Mouse (Mus musculus): ENCODE data around the gene Dars. TPM values are rescaled to one million over a fixed set of nuclear protein-coding genes. Genes with fewer than 3 reads are reported as not detected.
"Not testable (repeated sequence)": the region's sequence is repeated elsewhere in the genome, so short reads cannot be mapped to it uniquely, and the experiment has no call there.

Dars gene
- total and polyA plus RNA-seq, 2 experiments from 2014 or later = 42.6 to 74.7 TPM

DNA sequence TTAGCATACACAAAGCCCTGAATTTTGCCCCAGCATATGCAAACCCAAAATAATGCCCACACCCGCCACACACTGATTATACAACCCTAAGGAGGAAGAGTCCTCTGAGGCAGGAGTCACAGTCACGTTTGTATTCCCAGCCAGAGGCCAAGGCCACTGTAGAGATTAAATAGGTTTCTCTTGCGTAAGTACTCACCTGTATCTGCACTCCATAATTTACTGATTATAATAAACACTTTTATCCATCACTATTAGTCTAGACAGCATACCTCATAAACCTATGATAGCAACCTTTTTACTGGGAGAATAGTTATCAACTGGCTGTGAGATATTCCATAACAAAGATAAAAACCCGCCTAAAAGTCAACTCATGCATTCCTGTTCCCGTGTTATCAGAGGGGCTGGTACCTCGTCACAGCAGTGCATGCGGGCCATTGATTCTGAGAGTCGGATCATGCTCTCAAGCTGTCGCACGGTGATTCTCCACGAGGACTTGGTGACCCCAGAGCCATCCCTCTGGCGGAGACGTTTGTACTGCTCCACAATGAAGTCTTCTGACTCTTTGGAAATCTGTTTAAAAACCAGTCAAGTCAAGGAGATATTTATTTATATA is 79.4 kb downstream of the Dars start:
- no peak overlapping the region for H3K4me2 ChIP-seq (ENCODE audit: low read depth, low read length)
- 64% methylated on average over 13 of the region's 13 CpGs for WGBS
- H3K9me3 ChIP-seq (replicated peaks; ENCODE audit: control insufficient read depth, low read length) = no peaks in the 10 kb centered on the region
- TF ChIP-seq CTCF (IDR thresholded peaks at IDR 0.05; ENCODE audit: low read depth) = no peak
- TF ChIP-seq EP300 (IDR thresholded peaks at IDR 0.05; ENCODE audit: low read depth) = no peak
- H3K4me1 ChIP-seq (ENCODE audit: control insufficient read depth, insufficient read depth) = no peaks in the 10 kb centered on the region
- H3K9ac ChIP-seq (replicated peaks; ENCODE audit: low read depth, low read length) = no peak overlapping the region
- H3K27ac ChIP-seq (ENCODE audit: low read depth) = no peak overlapping the region
- H3K4me3 ChIP-seq (ENCODE audit: low read depth, low read length) = no peak overlapping the region
- DNase-seq (ENCODE audit: low spot score) (no peak), ATAC-seq (ENCODE audit: insufficient read depth, low read depth) (no peak)
- no peaks in the 10 kb centered on the region for H3K27me3 ChIP-seq (ENCODE audit: control insufficient read depth, insufficient read depth, low read length)
- H3K36me3 ChIP-seq (replicated peaks; ENCODE audit: control insufficient read depth, insufficient read depth, low read length) = peaks cover 83% of the 10 kb centered on the region

DNA sequence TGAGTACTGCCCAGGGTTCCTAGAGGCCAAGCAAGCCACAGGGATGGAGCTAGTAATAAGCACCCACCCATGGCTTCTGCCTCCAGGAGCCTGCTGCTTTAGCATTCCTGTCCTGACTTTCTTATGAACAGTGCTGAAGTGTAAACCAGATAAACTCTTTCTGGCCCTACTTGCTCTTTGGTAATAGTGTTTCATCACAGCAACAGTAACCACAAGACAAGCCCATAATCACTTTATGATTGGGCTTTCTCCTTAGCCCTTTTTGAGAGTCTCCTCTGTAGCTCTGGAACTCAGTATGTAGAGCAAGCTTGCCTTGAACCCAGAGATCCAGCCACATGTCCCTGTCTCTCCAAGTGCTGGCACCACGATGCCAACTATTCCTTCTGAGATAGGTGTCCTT is 86.9 kb downstream of the Dars start:
- no peaks in the 10 kb centered on the region for H3K4me1 ChIP-seq (ENCODE audit: control insufficient read depth, insufficient read depth)
- H3K27me3 ChIP-seq (ENCODE audit: control insufficient read depth, insufficient read depth, low read length) = no peaks in the 10 kb centered on the region
- TF ChIP-seq EP300 (IDR thresholded peaks at IDR 0.05; ENCODE audit: low read depth) (no peak), CTCF (IDR thresholded peaks at IDR 0.05; ENCODE audit: low read depth) (no peak)
- no peak overlapping the region for H3K4me2 ChIP-seq (ENCODE audit: low read depth, low read length)
- H3K9me3 ChIP-seq (replicated peaks; ENCODE audit: control insufficient read depth, low read length) = no peaks in the 10 kb centered on the region
- 87% methylated on average over 1 of the region's 1 CpGs for WGBS
- no peak overlapping the region for H3K4me3 ChIP-seq (ENCODE audit: low read depth, low read length)
- no peak overlapping the region for H3K27ac ChIP-seq (ENCODE audit: low read depth)
- no peak for DNase-seq (ENCODE audit: low spot score)
- no peak for ATAC-seq (ENCODE audit: insufficient read depth, low read depth)
- H3K9ac ChIP-seq (replicated peaks; ENCODE audit: low read depth, low read length) = no peak overlapping the region
- peaks cover 49% of the 10 kb centered on the region for H3K36me3 ChIP-seq (replicated peaks; ENCODE audit: control insufficient read depth, insufficient read depth, low read length)

DNA sequence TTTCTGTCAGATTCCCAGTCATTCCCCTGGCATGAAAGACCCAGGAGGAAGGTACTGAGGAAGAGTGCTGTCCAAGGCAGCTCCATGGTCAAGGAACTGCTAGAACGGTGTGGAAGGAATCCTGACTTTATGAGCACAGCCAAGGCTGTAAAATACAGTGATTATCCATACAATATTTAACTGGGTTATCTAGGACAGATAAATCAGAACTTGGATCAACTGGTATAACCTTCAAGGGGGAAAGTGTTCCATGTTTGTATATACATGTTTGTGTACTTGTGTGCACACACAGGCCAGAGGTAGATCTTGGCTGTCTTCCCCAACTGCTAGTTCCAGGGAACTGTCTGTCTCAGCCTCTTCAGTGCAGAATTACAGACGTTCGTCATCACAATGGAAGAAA is 89.0 kb downstream of the Dars start, which contains the start of gene Lct:
Lct (minus strand) TSS at position 101 of the 400 bp plus-strand sequence.
- Histone ChIP-seq H3K4me3 (ENCODE audit: low read depth, low read length) (no peak within 1 kb of the TSS), H3K9ac (replicated peaks; ENCODE audit: low read depth, low read length) (no peak within 1 kb of the TSS), H3K9me3 (replicated peaks; ENCODE audit: control insufficient read depth, low read length) (no peaks in the 10 kb centered on the region), H3K4me2 (ENCODE audit: low read depth, low read length) (no peak within 1 kb of the TSS), H3K36me3 (replicated peaks; ENCODE audit: control insufficient read depth, insufficient read depth, low read length) (peaks cover 28% of the 10 kb centered on the region), H3K27ac (ENCODE audit: low read depth) (no peak within 1 kb of the TSS), H3K27me3 (ENCODE audit: control insufficient read depth, insufficient read depth, low read length) (no peaks in the 10 kb centered on the region), H3K4me1 (ENCODE audit: control insufficient read depth, insufficient read depth) (no peaks in the 10 kb centered on the region)
- DNase-seq (ENCODE audit: low spot score) = no peak
- TF ChIP-seq CTCF (IDR thresholded peaks at IDR 0.05; ENCODE audit: low read depth) = no peak
- no peak for TF ChIP-seq EP300 (IDR thresholded peaks at IDR 0.05; ENCODE audit: low read depth)
- no peak for ATAC-seq (ENCODE audit: insufficient read depth, low read depth)
- 80% methylated on average over 3 of the region's 3 CpGs for WGBS

DNA sequence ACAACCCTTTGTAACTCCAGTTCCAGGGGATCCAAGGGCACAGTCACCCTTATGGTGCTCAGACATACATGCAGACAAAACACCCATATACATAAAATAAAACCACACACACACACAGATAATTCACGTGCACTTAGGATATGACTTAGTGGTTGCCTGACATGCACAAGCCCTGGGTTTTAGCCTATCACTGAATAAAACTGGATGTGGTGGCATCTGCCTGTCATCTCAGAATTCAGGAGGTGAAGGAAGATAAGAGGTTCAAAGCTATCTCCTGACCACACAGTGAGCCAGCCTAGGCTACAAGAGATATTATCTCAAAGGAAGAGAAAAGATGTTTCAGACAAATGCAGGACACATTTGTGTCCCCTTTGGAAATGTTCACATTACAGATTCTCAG is 90.0 kb downstream of the Dars start:
- no peaks in the 10 kb centered on the region for H3K27me3 ChIP-seq (ENCODE audit: control insufficient read depth, insufficient read depth, low read length)
- ATAC-seq (ENCODE audit: insufficient read depth, low read depth) (no peak), DNase-seq (ENCODE audit: low spot score) (no peak)
- H3K4me3 ChIP-seq (ENCODE audit: low read depth, low read length) = no peak overlapping the region
- WGBS = 74% methylated on average over 1 of the region's 1 CpGs
- no peak overlapping the region for H3K4me2 ChIP-seq (ENCODE audit: low read depth, low read length)
- TF ChIP-seq CTCF (IDR thresholded peaks at IDR 0.05; ENCODE audit: low read depth) (no peak), EP300 (IDR thresholded peaks at IDR 0.05; ENCODE audit: low read depth) (no peak)
- H3K27ac ChIP-seq (ENCODE audit: low read depth) = no peak overlapping the region
- H3K36me3 ChIP-seq (replicated peaks; ENCODE audit: control insufficient read depth, insufficient read depth, low read length) = peaks cover 17% of the 10 kb centered on the region
- H3K9ac ChIP-seq (replicated peaks; ENCODE audit: low read depth, low read length) = no peak overlapping the region
- H3K4me1 ChIP-seq (ENCODE audit: control insufficient read depth, insufficient read depth) = no peaks in the 10 kb centered on the region
- H3K9me3 ChIP-seq (replicated peaks; ENCODE audit: control insufficient read depth, low read length) = no peaks in the 10 kb centered on the region

DNA sequence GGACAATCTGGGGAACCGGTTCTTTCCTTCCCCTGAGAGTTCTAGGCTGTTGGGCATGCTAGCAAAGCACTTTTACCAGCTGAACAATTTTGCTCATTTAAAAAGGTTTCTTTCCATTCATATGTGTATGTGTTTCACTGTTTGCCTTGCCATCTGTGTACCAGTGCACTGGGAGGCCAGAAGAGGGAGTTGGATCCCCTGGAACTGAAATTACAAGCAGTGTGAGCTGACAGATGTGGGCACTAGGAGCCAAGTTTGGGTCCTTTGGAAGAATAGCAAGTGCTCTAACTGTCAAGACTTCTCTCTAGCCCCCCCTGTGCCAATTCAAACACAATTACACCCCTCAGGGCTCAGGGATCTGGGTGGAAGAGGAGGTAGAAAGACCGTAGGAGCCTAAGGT is 92.4 kb downstream of the Dars start:
- Histone ChIP-seq H3K4me1 (ENCODE audit: control insufficient read depth, insufficient read depth) (no peaks in the 10 kb centered on the region), H3K4me2 (ENCODE audit: low read depth, low read length) (no peak overlapping the region), H3K4me3 (ENCODE audit: low read depth, low read length) (no peak overlapping the region), H3K9me3 (replicated peaks; ENCODE audit: control insufficient read depth, low read length) (no peaks in the 10 kb centered on the region), H3K36me3 (replicated peaks; ENCODE audit: control insufficient read depth, insufficient read depth, low read length) (no peaks in the 10 kb centered on the region), H3K27ac (ENCODE audit: low read depth) (no peak overlapping the region), H3K9ac (replicated peaks; ENCODE audit: low read depth, low read length) (no peak overlapping the region), H3K27me3 (ENCODE audit: control insufficient read depth, insufficient read depth, low read length) (no peaks in the 10 kb centered on the region)
- 90% methylated on average over 2 of the region's 2 CpGs for WGBS
- DNase-seq (ENCODE audit: low spot score) = no peak
- no peak for ATAC-seq (ENCODE audit: insufficient read depth, low read depth)
- TF ChIP-seq CTCF (IDR thresholded peaks at IDR 0.05; ENCODE audit: low read depth) = no peak

DNA sequence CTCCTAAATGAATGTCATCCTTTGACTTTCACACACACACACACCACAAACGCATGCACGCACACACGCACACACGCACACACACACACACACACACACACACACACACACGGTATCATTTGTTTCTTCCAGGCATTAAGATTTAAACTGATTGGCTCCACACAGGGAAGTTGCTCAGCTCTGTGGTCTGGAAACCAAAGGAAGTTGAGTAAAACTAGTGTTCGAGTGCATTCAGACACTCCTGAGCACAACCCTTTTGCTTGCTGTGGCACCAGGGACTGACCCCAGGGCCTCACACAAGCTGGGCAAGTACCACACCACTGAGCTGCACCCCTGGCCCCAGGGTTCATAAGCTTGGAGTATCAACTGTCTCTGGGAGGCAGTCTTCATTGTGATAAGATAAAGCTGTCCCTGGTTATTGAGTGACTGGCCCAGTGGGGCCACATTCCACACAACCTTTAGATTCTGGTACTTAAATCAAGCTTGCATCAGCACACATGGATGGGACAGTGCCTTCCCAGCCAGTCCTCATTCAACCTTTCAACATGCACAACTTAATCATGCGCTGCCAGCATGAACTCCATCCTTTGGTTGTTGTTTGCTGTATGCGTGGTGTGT is 94.0 kb downstream of the Dars start:
- Histone ChIP-seq H3K27ac (ENCODE audit: low read depth) (no peak overlapping the region), H3K4me3 (ENCODE audit: low read depth, low read length) (no peak overlapping the region), H3K9ac (replicated peaks; ENCODE audit: low read depth, low read length) (no peak overlapping the region), H3K4me1 (ENCODE audit: control insufficient read depth, insufficient read depth) (no peaks in the 10 kb centered on the region), H3K27me3 (ENCODE audit: control insufficient read depth, insufficient read depth, low read length) (no peaks in the 10 kb centered on the region), H3K4me2 (ENCODE audit: low read depth, low read length) (no peak overlapping the region), H3K9me3 (replicated peaks; ENCODE audit: control insufficient read depth, low read length) (no peaks in the 10 kb centered on the region), H3K36me3 (replicated peaks; ENCODE audit: control insufficient read depth, insufficient read depth, low read length) (no peaks in the 10 kb centered on the region)
- TF ChIP-seq CTCF (IDR thresholded peaks at IDR 0.05; ENCODE audit: low read depth) (no peak), EP300 (IDR thresholded peaks at IDR 0.05; ENCODE audit: low read depth) (no peak)
- no peak for ATAC-seq (ENCODE audit: insufficient read depth, low read depth)
- 73% methylated on average over 8 of the region's 8 CpGs for WGBS
- DNase-seq (ENCODE audit: low spot score) = no peak

DNA sequence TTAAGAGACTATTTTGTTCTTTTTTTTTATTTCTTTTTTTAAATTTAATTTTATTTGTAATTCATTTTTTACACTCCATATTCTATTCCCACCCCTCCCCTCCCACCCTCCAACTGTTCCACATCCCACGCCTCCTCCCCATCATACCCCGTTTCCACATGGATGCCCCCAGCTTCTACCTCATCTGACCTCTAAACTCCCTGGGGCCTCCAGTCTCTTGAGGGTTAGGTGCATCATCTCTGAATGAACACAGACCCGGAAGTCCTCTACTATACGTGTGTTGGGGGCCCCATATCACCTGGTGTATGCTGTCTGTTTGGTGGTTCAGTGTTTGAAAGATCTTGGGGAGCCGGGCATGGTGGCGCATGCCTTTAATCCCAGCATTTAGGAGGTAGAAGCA is 97.9 kb downstream of the Dars start:
- not testable (repeated sequence) for H3K4me1 ChIP-seq (ENCODE audit: control insufficient read depth, insufficient read depth); H3K4me3 ChIP-seq (ENCODE audit: low read depth, low read length); H3K9me3 ChIP-seq (replicated peaks; ENCODE audit: control insufficient read depth, low read length); H3K27ac ChIP-seq (ENCODE audit: low read depth); H3K9ac ChIP-seq (replicated peaks; ENCODE audit: low read depth, low read length); DNase-seq (ENCODE audit: low spot score); H3K36me3 ChIP-seq (replicated peaks; ENCODE audit: control insufficient read depth, insufficient read depth, low read length); ATAC-seq (ENCODE audit: insufficient read depth, low read depth); H3K27me3 ChIP-seq (ENCODE audit: control insufficient read depth, insufficient read depth, low read length); H3K4me2 ChIP-seq (ENCODE audit: low read depth, low read length)
- 76% methylated on average over 6 of the region's 6 CpGs for WGBS
